Mouse (Mus musculus) stomach, adult 2 months (tissue): ENCODE results near the gene Reps2. TPM values are rescaled to one million over a fixed set of nuclear protein-coding genes. Genes with fewer than 3 reads are reported as not detected.

Source experiments
- polyA plus RNA-seq: library from polyadenylated mRNA; depleted of rRNA; stranded (reverse); fragments of >200 nt; gene quantifications from 2 replicates; pipeline ENCODE4 v1.2.3, GENCODE M21; 2012; rRNA removed

Reps2 gene
- polyA plus RNA-seq, result 0.31 and 0.54 TPM in 2 replicates

GRCm38 (mm10) chrX:162643091-162643788 lies at the start of gene Reps2:
TSS of gene Reps2 (minus strand) at chrX:162643649.

Other genes with a start within 250 kb of the Reps2 start
- gene Rbbp7, start 116.8 kb upstream of the Reps2 start, polyA plus RNA-seq, result 8.6 and 10.3 TPM in 2 replicates
- gene Txlng, start 185.8 kb upstream of the Reps2 start, polyA plus RNA-seq, result 0.14 and 0.40 TPM in 2 replicates
- 2.1 and 3.4 TPM in 2 replicates for gene Syap1, start 244.8 kb upstream of the Reps2 start, polyA plus RNA-seq